Mouse (Mus musculus) spleen, adult 2 months (tissue): Measurements from ENCODE around the gene Foxo3.

ENCODE experiments used
- CTCF ChIP-seq: fragments of 200-500 bp; IDR thresholded peaks from 2 replicates; pipeline ENCODE4 v1.5.1; 2011; ENCODE audit warnings: mild to moderate bottlenecking, inconsistent platforms; ENCODE audit not compliant: insufficient read depth, insufficient read length, insufficient replicate concordance; ENCODE audit errors: extremely low read depth
- POLR2A ChIP-seq: fragments of 200-500 bp; IDR thresholded peaks from 2 replicates; pipeline ENCODE4 v1.6.1; 2011; ENCODE audit warnings: low read depth, low read length, inconsistent platforms

GRCm38 (mm10) chr10:42142081-42142480, 134.5 kb downstream of the Foxo3 start:
- TF ChIP-seq POLR2A (no peak), CTCF (no peak)
